Mouse (Mus musculus) CH12.LX (cell line): ENCODE data around the gene Casr. TPM values are rescaled to one million over a fixed set of nuclear protein-coding genes. Genes with fewer than 3 reads are reported as not detected.

Source experiments
- DNase-seq: peaks from one replicate; pipeline ENCODE4 v3.0.0-alpha.2; 2013; ENCODE audit errors: extremely low read depth
- H3K27ac ChIP-seq: 2 replicates; pipeline ENCODE4 v1.5.1; 2012; ENCODE audit warnings: low read depth, mild to moderate bottlenecking, control low read depth, moderate library complexity; ENCODE audit not compliant: insufficient read depth
- H3K27me3 ChIP-seq: replicated peaks from 2 replicates; pipeline ENCODE3; 2012; ENCODE audit warnings: inconsistent platforms
- H3K36me3 ChIP-seq, 2 experiments: replicated peaks in 1 of 2; 2 replicates each; pipeline versions ENCODE3 to v1.6.1; 2012; ENCODE audit warnings: inconsistent platforms in 1 of 2, low read length in 1 of 2, mild to moderate bottlenecking in 1 of 2, mixed read lengths in 1 of 2, moderate library complexity in 1 of 2; ENCODE audit not compliant: control insufficient read depth in 1 of 2, insufficient read depth in 1 of 2
- H3K4me1 ChIP-seq, 2 experiments: 2 replicates each; pipeline ENCODE4 v1.6.1; 2012; ENCODE audit warnings: inconsistent platforms in 1 of 2, moderate library complexity in 1 of 2; ENCODE audit not compliant: insufficient read depth in 2 of 2, control insufficient read depth in 1 of 2
- H3K4me2 ChIP-seq: 2 replicates; pipeline ENCODE4 v1.6.1; 2012; ENCODE audit warnings: low read depth, mild to moderate bottlenecking, control low read depth; ENCODE audit not compliant: poor library complexity, insufficient read depth, severe bottlenecking
- H3K4me3 ChIP-seq, 3 experiments: fragments of 150-350 bp in 1 of 3; sonication (generic) in 1 of 3; replicated peaks in 1 of 3; 2 replicates each; pipeline versions ENCODE3 to v1.5.1; 2011 to 2012; ENCODE audit warnings: low read depth in 2 of 3, low read length in 2 of 3, mild to moderate bottlenecking in 2 of 3, moderate library complexity in 2 of 3, control low read depth in 1 of 3, improper control_type of control experiment in 1 of 3, inconsistent platforms in 1 of 3, mixed read lengths in 1 of 3; ENCODE audit not compliant: poor library complexity in 1 of 3
- H3K79me2 ChIP-seq: replicated peaks from 2 replicates; pipeline ENCODE4 v1.6.1; 2012; ENCODE audit warnings: mild to moderate bottlenecking, moderate library complexity; ENCODE audit not compliant: control insufficient read depth, poor library complexity, insufficient read depth, severe bottlenecking; ENCODE audit errors: extremely low read depth
- H3K9ac ChIP-seq: 2 replicates; pipeline ENCODE4 v1.6.1; 2012; ENCODE audit warnings: low read depth, mild to moderate bottlenecking, control low read depth, moderate library complexity; ENCODE audit not compliant: insufficient read depth
- H3K9me3 ChIP-seq: replicated peaks from 2 replicates; pipeline ENCODE3; 2012; ENCODE audit warnings: low read length, inconsistent platforms, mixed read lengths
- BHLHE40 ChIP-seq: IDR thresholded peaks from 2 replicates; pipeline ENCODE4 v1.6.1; 2011; ENCODE audit warnings: mild to moderate bottlenecking, low read depth, low read length, improper control_type of control experiment
- CHD1 ChIP-seq: IDR thresholded peaks from 2 replicates; pipeline ENCODE4 v1.6.1; 2012; ENCODE audit warnings: low read depth, low read length, improper control_type of control experiment, inconsistent platforms
- CTCF ChIP-seq, 2 experiments: IDR thresholded peaks in 1 of 2; conservative IDR thresholded peaks in 1 of 2; 2 replicates each; pipeline ENCODE4 v1.5.1; 2011 to 2012; ENCODE audit warnings: low read depth in 2 of 2, low read length in 2 of 2, improper control_type of control experiment in 1 of 2, inconsistent platforms in 1 of 2, mild to moderate bottlenecking in 1 of 2, moderate library complexity in 1 of 2
- GABPA ChIP-seq: IDR thresholded peaks from 2 replicates; pipeline ENCODE4 v1.6.1; 2012; ENCODE audit warnings: low read depth, low read length, improper control_type of control experiment, inconsistent platforms; ENCODE audit not compliant: insufficient replicate concordance
- IRF4 ChIP-seq: IDR thresholded peaks from 2 replicates; pipeline ENCODE4 v1.6.1; 2014; ENCODE audit warnings: low read depth, mild to moderate bottlenecking, inconsistent platforms, low read length, improper control_type of control experiment
- JUN ChIP-seq: IDR thresholded peaks from 2 replicates; pipeline ENCODE4 v1.6.1; 2011; ENCODE audit warnings: low read depth, mild to moderate bottlenecking, low read length, improper control_type of control experiment, moderate library complexity; ENCODE audit not compliant: insufficient read depth
- KAT2A ChIP-seq: IDR thresholded peaks from 2 replicates; pipeline ENCODE4 v1.6.1; 2012; ENCODE audit warnings: low read length, improper control_type of control experiment, inconsistent platforms; ENCODE audit not compliant: insufficient replicate concordance
- MAFK ChIP-seq: IDR thresholded peaks from 2 replicates; pipeline ENCODE4 v1.6.1; 2011; ENCODE audit warnings: low read length, improper control_type of control experiment; ENCODE audit not compliant: insufficient replicate concordance
- MAZ ChIP-seq: IDR thresholded peaks from 2 replicates; pipeline ENCODE4 v1.6.1; 2012; ENCODE audit warnings: low read depth, mild to moderate bottlenecking, inconsistent platforms, low read length, improper control_type of control experiment, moderate library complexity
- MEF2A ChIP-seq: IDR thresholded peaks from 2 replicates; pipeline ENCODE4 v1.6.1; 2014; ENCODE audit warnings: low read depth, mild to moderate bottlenecking, inconsistent platforms, low read length, improper control_type of control experiment, borderline replicate concordance
- NELFE ChIP-seq: IDR thresholded peaks from 2 replicates; pipeline ENCODE4 v1.6.1; 2011; ENCODE audit warnings: low read depth, low read length, improper control_type of control experiment
- NRF1 ChIP-seq: IDR thresholded peaks from 2 replicates; pipeline ENCODE4 v1.6.1; 2014; ENCODE audit warnings: low read depth, mild to moderate bottlenecking, inconsistent platforms, low read length, improper control_type of control experiment, moderate library complexity
- POLR2A ChIP-seq: IDR thresholded peaks from 2 replicates; pipeline ENCODE4 v1.6.1; 2011; ENCODE audit warnings: low read depth, mild to moderate bottlenecking, improper control_type of control experiment, low read length
- SIN3A ChIP-seq: IDR thresholded peaks from 2 replicates; pipeline ENCODE4 v1.6.1; 2012; ENCODE audit warnings: low read length, improper control_type of control experiment, inconsistent platforms
- SMC3 ChIP-seq: IDR thresholded peaks from 2 replicates; pipeline ENCODE4 v1.6.1; 2011; ENCODE audit warnings: low read depth, low read length, improper control_type of control experiment
- UBTF ChIP-seq: IDR thresholded peaks from 2 replicates; pipeline ENCODE4 v1.6.1; 2012; ENCODE audit warnings: low read depth, mild to moderate bottlenecking, inconsistent platforms, low read length, improper control_type of control experiment, moderate library complexity
- USF1 ChIP-seq: IDR thresholded peaks from 2 replicates; pipeline ENCODE4 v1.6.1; 2014; ENCODE audit warnings: low read depth, mild to moderate bottlenecking, inconsistent platforms, low read length, improper control_type of control experiment
- dilution Hi-C: fragments of 300-500 bp; cut with MboI; formaldehyde crosslinking; loops from 2 replicates; pipeline ENCODE4 v1.14.3; 2020; ENCODE audit warnings: low sequenced_read_pairs; ENCODE audit not compliant: extremely low pct_unique_long_range_greater_than_20kb, extremely low pct_ligation_motif_present
- in situ Hi-C: fragments of 300-500 bp; cut with MboI; formaldehyde crosslinking; loops from 3 replicates; pipeline ENCODE4 v1.14.3; 2019; ENCODE audit warnings: low sequenced_read_pairs, low pct_ligation_motif_present, low pct_unique_long_range_greater_than_20kb, mixed read lengths
- polyA plus RNA-seq: library from polyadenylated mRNA; unstranded; fragments of >175 nt; gene quantifications from 2 replicates; pipeline ENCODE4 v1.2.1, GENCODE M21; 2012; ENCODE audit warnings: low read depth; ENCODE audit not compliant: insufficient read length
- total RNA-seq, 2 experiments: library from RNA; depleted of rRNA; stranded (reverse); fragments of 300-350 nt in 1 of 2; fragments of >200 nt in 1 of 2; gene quantifications; 2 replicates each; pipeline ENCODE4 v1.2.3; 2012 to 2014

Gene Casr
- total and polyA plus RNA-seq, 3 experiments, result 0.35 to 0.63 (median 0.59) TPM

DNA sequence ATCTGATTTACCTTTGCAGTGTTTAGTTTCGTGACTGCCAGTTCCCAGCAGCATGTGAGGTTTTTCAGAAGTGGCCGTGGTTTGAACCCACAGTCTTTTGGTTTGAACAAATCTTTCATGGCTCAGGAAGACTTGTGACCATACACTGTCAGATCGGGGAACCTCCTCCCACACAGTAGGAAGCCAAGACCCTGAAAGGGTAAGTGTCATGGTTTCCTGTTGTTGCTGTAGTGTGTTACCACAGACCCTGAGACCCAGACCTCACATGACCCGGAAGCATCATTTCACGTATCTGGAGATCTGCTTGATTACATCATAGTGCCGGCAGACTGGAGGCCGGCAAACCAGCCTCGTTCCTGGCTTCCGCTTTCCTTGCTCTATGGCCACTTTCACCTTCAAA is 85.1 kb downstream of the Casr start:
- H3K4me2 ChIP-seq, result no peak overlapping the region
- no peak overlapping the region for H3K9ac ChIP-seq
- TF ChIP-seq NRF1, result no peak
- TF ChIP-seq IRF4, result no peak
- no peak for TF ChIP-seq POLR2A
- TF ChIP-seq SMC3, result no peak
- TF ChIP-seq USF1, result no peak
- no peak for TF ChIP-seq JUN
- TF ChIP-seq UBTF, result no peak
- no peak for TF ChIP-seq MEF2A
- TF ChIP-seq MAZ, result no peak
- TF ChIP-seq MAFK, result 0 out of 2 replicates have a peak, but pooled peaks have one; percentile 4
- TF ChIP-seq CTCF (conservative IDR thresholded peaks at IDR 0.05 in 1 of 2, IDR thresholded peaks at IDR 0.05 in 1 of 2; ENCODE audit: low read depth in 2 of 2, low read length in 2 of 2), result no peak
- no peak for TF ChIP-seq KAT2A
- peak; percentile 51 for TF ChIP-seq BHLHE40
- TF ChIP-seq NELFE, result no peak
- TF ChIP-seq GABPA, result no peak
- TF ChIP-seq CHD1, result no peak
- TF ChIP-seq SIN3A, result no peak
- H3K9me3 ChIP-seq, result peaks cover 10% of the 10 kb centered on the region
- in situ Hi-C loops, result loop anchor here (5.0 kb wide), 1 partner anchor 240 kb away; no protein-coding TSS in a partner anchor
- H3K36me3 ChIP-seq, result no peaks in the 10 kb centered on the region
- no peaks in the 10 kb centered on the region for H3K79me2 ChIP-seq
- H3K27ac ChIP-seq, result no peak overlapping the region
- peaks cover 2 to 3% of the 10 kb centered on the region in 2 experiments; a peak in 1 of 4 replicates for H3K4me1 ChIP-seq
- H3K27me3 ChIP-seq, result no peaks in the 10 kb centered on the region
- DNase-seq, result peak; percentile 8
- dilution Hi-C loops, result no loop called here
- H3K4me3 ChIP-seq, result no peak overlapping the region

DNA sequence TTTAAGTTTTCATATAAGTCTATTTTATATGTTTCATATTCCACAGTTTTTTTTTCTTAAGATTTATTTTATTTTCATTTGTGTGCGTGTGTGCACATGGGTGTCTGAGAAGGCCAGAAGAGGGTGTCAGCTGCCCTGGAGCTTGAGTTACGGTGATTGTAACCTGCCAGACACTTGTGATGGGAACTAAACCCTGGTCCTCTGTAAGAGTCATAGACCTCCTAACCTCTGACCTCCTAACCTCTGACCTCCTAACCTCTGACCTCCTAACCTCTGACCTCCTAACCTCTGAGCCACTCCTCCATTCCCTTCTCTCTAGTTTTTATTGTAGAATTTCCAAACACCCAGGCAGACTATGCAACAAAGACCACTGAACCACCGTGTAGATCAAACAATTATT is 86.4 kb downstream of the Casr start:
- H3K4me1 ChIP-seq, result peaks cover 0 to 5% of the 10 kb centered on the region in 2 experiments; a peak in 2 of 4 replicates
- dilution Hi-C loops, result no loop called here

More for the DNA sequence above, 86.4 kb downstream of the Casr start:
- H3K9ac ChIP-seq, result no peak overlapping the region
- no peaks in the 10 kb centered on the region for H3K27me3 ChIP-seq
- H3K27ac ChIP-seq, result no peak overlapping the region
- TF ChIP-seq CTCF (conservative IDR thresholded peaks at IDR 0.05 in 1 of 2, IDR thresholded peaks at IDR 0.05 in 1 of 2; ENCODE audit: low read depth in 2 of 2, low read length in 2 of 2) (0 out of 4 replicates have a peak, but pooled peaks of 1 of the 2 experiments have one; percentile 1), SIN3A (no peak)
- H3K4me2 ChIP-seq, result no peak overlapping the region
- H3K36me3 ChIP-seq, result no peaks in the 10 kb centered on the region
- H3K79me2 ChIP-seq, result no peaks in the 10 kb centered on the region
- no peak for DNase-seq
- H3K9me3 ChIP-seq, result peaks cover 10% of the 10 kb centered on the region
- no peak overlapping the region for H3K4me3 ChIP-seq
- in situ Hi-C loops, result loop anchor here (5.0 kb wide), 1 partner anchor 242 kb away; no protein-coding TSS in a partner anchor
